Mouse (Mus musculus) central nervous system, embryonic 14 days (tissue): ENCODE measurements around the gene Casp9. TPM values are rescaled to one million over a fixed set of nuclear protein-coding genes. Genes with fewer than 3 reads are reported as not detected.

Experiments
- polyA plus RNA-seq: library from polyadenylated mRNA; depleted of rRNA; stranded (reverse); fragments of >200 nt; gene quantifications from 2 replicates; pipeline ENCODE4 v1.2.3, GENCODE M21; 2012; rRNA removed

The Casp9 gene
- polyA plus RNA-seq: 23.8 and 24.5 TPM in 2 replicates

GRCm38 (mm10) chr4:141793282-141794151, at the start of gene Casp9:
Gene Casp9, plus strand, starts transcription at chr4:141793612.

GRCm38 (mm10) chr4:141746578-141747346, 46.6 kb upstream of the Casp9 start, which contains the start of gene Agmat:
Gene Agmat, plus strand, starts transcription at chr4:141746672.

GRCm38 (mm10) chr4:141790524-141790990, 2.9 kb upstream of the Casp9 start, which contains the start of gene Dnajc16:
Gene Dnajc16, minus strand, starts transcription at chr4:141790931.

GRCm38 (mm10) chr4:141826060-141826459, 32.6 kb downstream of the Casp9 start, which contains the start of gene Cela2a:
Gene Cela2a, minus strand, starts transcription at chr4:141826160.

GRCm38 (mm10) chr4:141845999-141846398, 52.6 kb downstream of the Casp9 start, which contains the start of gene Ctrc:
Gene Ctrc, minus strand, starts transcription at chr4:141846359.

Other genes starting within 250 kb of the Casp9 start
- 37.4 and 53.4 TPM in 2 replicates for gene Fblim1, start 187.5 kb upstream of the Casp9 start, polyA plus RNA-seq
- gene Tmem82, start 175.0 kb upstream of the Casp9 start, polyA plus RNA-seq: 0.27 and 0.28 TPM in 2 replicates
- gene Slc25a34, start 169.8 kb upstream of the Casp9 start, polyA plus RNA-seq: 0.34 and 0.36 TPM in 2 replicates
- 43.2 and 46.7 TPM in 2 replicates for gene Plekhm2, start 128.7 kb upstream of the Casp9 start, polyA plus RNA-seq
- gene Rsc1a1, start 108.0 kb upstream of the Casp9 start, polyA plus RNA-seq: 3.3 and 5.3 TPM in 2 replicates
- gene Ddi2, start 70.2 kb upstream of the Casp9 start, polyA plus RNA-seq: 14.8 and 16.4 TPM in 2 replicates
- gene Agmat, start 46.9 kb upstream of the Casp9 start, polyA plus RNA-seq: 0.08 TPM in 1 of 2 replicates, not detected in the other
- gene Dnajc16, start 2.7 kb upstream of the Casp9 start, polyA plus RNA-seq: 16.0 and 16.2 TPM in 2 replicates
- gene Cela2a, start 32.5 kb downstream of the Casp9 start, polyA plus RNA-seq: 0.06 TPM in 1 of 2 replicates, not detected in the other
- gene Ctrc, start 52.7 kb downstream of the Casp9 start, polyA plus RNA-seq: 0.07 and 0.15 TPM in 2 replicates
- 57.7 and 60.8 TPM in 2 replicates for gene Efhd2, start 81.3 kb downstream of the Casp9 start, polyA plus RNA-seq
- 2.9 and 3.2 TPM in 2 replicates for gene Fhad1, start 221.5 kb downstream of the Casp9 start, polyA plus RNA-seq